Mouse (Mus musculus) spleen, adult 2 months (tissue): ENCODE data around the gene Adora1. TPM values are rescaled to one million over a fixed set of nuclear protein-coding genes. Genes with fewer than 3 reads are reported as not detected.

ENCODE experiments used
- DNase-seq, 2 experiments: peaks; one replicate each; pipeline versions ENCODE4 v3.0.0 to v3.0.0-alpha.2; 2012 to 2021; ENCODE audit warnings: low spot score in 2 of 2, low read depth in 1 of 2
- H3K27ac ChIP-seq: fragments of 200-500 bp; 2 replicates; pipeline ENCODE4 v1.5.1; 2012; ENCODE audit warnings: low read length, inconsistent platforms; ENCODE audit not compliant: insufficient read depth
- H3K27me3 ChIP-seq: fragments of 200-500 bp; 2 replicates; pipeline ENCODE4 v1.6.1; 2012; ENCODE audit warnings: mild to moderate bottlenecking, moderate library complexity, low read length, inconsistent platforms; ENCODE audit not compliant: control insufficient read depth, insufficient read depth
- H3K36me3 ChIP-seq: fragments of 200-500 bp; 2 replicates; pipeline ENCODE4 v1.6.1; 2012; ENCODE audit warnings: mild to moderate bottlenecking, low read length, inconsistent platforms; ENCODE audit not compliant: control insufficient read depth, insufficient read depth
- H3K4me1 ChIP-seq: fragments of 200-500 bp; 2 replicates; pipeline ENCODE4 v1.6.1; 2011; ENCODE audit warnings: inconsistent platforms; ENCODE audit not compliant: control insufficient read depth, insufficient read depth, insufficient read length
- H3K4me3 ChIP-seq: fragments of 200-500 bp; 2 replicates; pipeline ENCODE4 v1.5.1; 2011; ENCODE audit warnings: mild to moderate bottlenecking, inconsistent platforms; ENCODE audit not compliant: insufficient read depth, insufficient read length; ENCODE audit errors: extremely low read depth
- CTCF ChIP-seq: fragments of 200-500 bp; IDR thresholded peaks from 2 replicates; pipeline ENCODE4 v1.5.1; 2011; ENCODE audit warnings: mild to moderate bottlenecking, inconsistent platforms; ENCODE audit not compliant: insufficient read depth, insufficient read length, insufficient replicate concordance; ENCODE audit errors: extremely low read depth
- POLR2A ChIP-seq: fragments of 200-500 bp; IDR thresholded peaks from 2 replicates; pipeline ENCODE4 v1.6.1; 2011; ENCODE audit warnings: low read depth, low read length, inconsistent platforms
- WGBS: fragments of 180-500 bp; shearing (Covaris S2); methylation state at CpG from one replicate; pipeline ENCODE4 v1.1.7; 2018; 5-methylcytosine and 5-hydroxymethylcytosine counted together
- polyA plus RNA-seq: library from polyadenylated mRNA; depleted of rRNA; stranded (reverse); fragments of >200 nt; gene quantifications from 2 replicates; pipeline ENCODE4 v1.2.3, GENCODE M21; 2012

Adora1 gene
- polyA plus RNA-seq, 1 experiment = 0.28 TPM

- H3K27me3 ChIP-seq = no peaks in the 10 kb centered on the region
- H3K4me3 ChIP-seq = no peak overlapping the region
- DNase-seq = no peak
- H3K27ac ChIP-seq = no peak overlapping the region
- TF ChIP-seq POLR2A = no peak
- TF ChIP-seq CTCF = no peak
- WGBS = 68% methylated on average over 16 of the region's 16 CpGs
- H3K4me1 ChIP-seq = peaks cover 8% of the 10 kb centered on the region; the same call in 1 of the 2 replicates
- H3K36me3 ChIP-seq = no peaks in the 10 kb centered on the region
These were observed 40.8 kb downstream of the Adora1 start for GRCm38 (mm10) chr1:134194298-134195022.

- Histone ChIP-seq H3K27ac (no peak overlapping the region), H3K36me3 (no peaks in the 10 kb centered on the region), H3K27me3 (no peaks in the 10 kb centered on the region), H3K4me1 (peaks cover 8% of the 10 kb centered on the region; the same call in 1 of the 2 replicates), H3K4me3 (no peak overlapping the region)
- no peak for DNase-seq
- TF ChIP-seq CTCF (no peak), POLR2A (no peak)
- 74% methylated on average over 7 of the region's 7 CpGs for WGBS
These were observed 41.5 kb downstream of the Adora1 start for GRCm38 (mm10) chr1:134193674-134194197.

- WGBS = 44% methylated on average over 1 of the region's 1 CpGs
- no peaks in the 10 kb centered on the region for H3K27me3 ChIP-seq
- H3K36me3 ChIP-seq = no peaks in the 10 kb centered on the region
- no peak for TF ChIP-seq POLR2A
- TF ChIP-seq CTCF = no peak
- no peak within 1 kb of the TSS for H3K27ac ChIP-seq
- DNase-seq = no peak
- H3K4me1 ChIP-seq = peaks cover 8% of the 10 kb centered on the region; the same call in 1 of the 2 replicates
- H3K4me3 ChIP-seq = no peak within 1 kb of the TSS
These were observed 42.1 kb downstream of the Adora1 start, which contains the start of gene Mybph for GRCm38 (mm10) chr1:134193126-134193525. Gene Mybph, plus strand, starts transcription at chr1:134193448.

GRCm38 (mm10) chr1:134192024-134192423 is 43.2 kb downstream of the Adora1 start:
- TF ChIP-seq POLR2A (no peak), CTCF (no peak)
- no peak for DNase-seq
- H3K4me3 ChIP-seq = no peak overlapping the region
- no peaks in the 10 kb centered on the region for H3K27me3 ChIP-seq
- WGBS = 74% methylated on average over 4 of the region's 4 CpGs
- no peaks in the 10 kb centered on the region for H3K36me3 ChIP-seq
- H3K4me1 ChIP-seq = peaks cover 8% of the 10 kb centered on the region; the same call in 1 of the 2 replicates
- H3K27ac ChIP-seq = no peak overlapping the region

- H3K36me3 ChIP-seq = no peaks in the 10 kb centered on the region
- DNase-seq = no peak
- no peaks in the 10 kb centered on the region for H3K27me3 ChIP-seq
- no peak for TF ChIP-seq CTCF
- TF ChIP-seq POLR2A = no peak
- peaks cover 7% of the 10 kb centered on the region; the same call in 1 of the 2 replicates for H3K4me1 ChIP-seq
- H3K4me3 ChIP-seq = no peak overlapping the region
- H3K27ac ChIP-seq = no peak overlapping the region
- WGBS = 91% methylated on average over 5 of the region's 5 CpGs
These were observed 44.0 kb downstream of the Adora1 start for GRCm38 (mm10) chr1:134191192-134191591.

GRCm38 (mm10) chr1:134188989-134189729 is 46.1 kb downstream of the Adora1 start:
- Histone ChIP-seq H3K4me1 (no peaks in the 10 kb centered on the region), H3K36me3 (no peaks in the 10 kb centered on the region), H3K27ac (no peak overlapping the region), H3K27me3 (no peaks in the 10 kb centered on the region), H3K4me3 (no peak overlapping the region)
- TF ChIP-seq CTCF (no peak), POLR2A (no peak)
- WGBS = 23% methylated on average over 12 of the region's 12 CpGs
- DNase-seq = no peak

- TF ChIP-seq CTCF (no peak), POLR2A (no peak)
- Histone ChIP-seq H3K27ac (no peak overlapping the region), H3K36me3 (no peaks in the 10 kb centered on the region), H3K27me3 (no peaks in the 10 kb centered on the region), H3K4me1 (no peaks in the 10 kb centered on the region), H3K4me3 (no peak overlapping the region)
- no peak for DNase-seq
- WGBS = 92% methylated on average over 5 of the region's 5 CpGs
These were observed 47.0 kb downstream of the Adora1 start for GRCm38 (mm10) chr1:134188217-134188616.
